Comparison of ENCODE assay signal across 21 mouse cellular contexts in genomic region chr3:80725205-80725604, GRCm38 (mm10).
A peak's percentile ranks its signal among the peaks of the same experiment; 100 is the strongest.
DNase-seq lines count a peak whose midpoint lies in the region; ATAC-seq and TF ChIP-seq lines count a peak whose summit lies in the region.
"Had no signal": no experiment of that assay in that cellular context is flagged by ENCODE, and none has a peak within 500 bp of the region (broad histone marks: within the 10 kb centered on the region; RNA-seq: fewer than 3 reads in every experiment).

No protein-coding gene starts in this region.

- 54% methylated on average over 3 of the region's 3 CpGs for WGBS in forebrain, embryonic 15.5 days
- 72% methylated on average over 3 of the region's 3 CpGs for WGBS in forebrain, embryonic 10.5 days
- WGBS in forebrain, postnatal 0 days, result 35% methylated on average over 3 of the region's 3 CpGs

- intact Hi-C loops in left cerebral cortex, postnatal 14 days (cut with DNase I), result loop anchor here (10.0 kb wide), 1 partner anchor 70 kb away; no protein-coding TSS in a partner anchor

- H3K4me3 ChIP-seq in forebrain, embryonic 15.5 days, result no peak overlapping the region
- no peak overlapping the region for H3K4me3 ChIP-seq in forebrain, embryonic 10.5 days
- no peak overlapping the region for H3K4me3 ChIP-seq in forebrain, postnatal 0 days (ENCODE audit: low read depth, low read length)
- H3K4me3 ChIP-seq: heart, embryonic 12.5 days; limb, embryonic 12.5 days; liver, embryonic 13.5 days; lung, embryonic 15.5 days; midbrain, embryonic 13.5 days; myocyte; neural tube, embryonic 15.5 days had no signal

- DNase-seq in forebrain, embryonic 10.5 days (ENCODE audit: extremely low spot score, low spot score), result no peak
- DNase-seq in brain, embryonic 14.5 days (ENCODE audit: low read depth), result peak; percentile 36
- DNase-seq in cerebellum, adult 8-10 months, result peak; percentile 25
- peak; percentile 35 for DNase-seq in forebrain, postnatal 0 days
- DNase-seq in right cerebral cortex, adult 2 months (ENCODE audit: low spot score in 2 of 2), result no peak
- DNase-seq in left cerebral cortex, postnatal 14 days (ENCODE audit: low spot score in 2 of 2), result no peak
- DNase-seq: adrenal gland, postnatal 10 days; gastrocnemius, postnatal 36 days; heart, postnatal 36 days; kidney, adult 2 months; kidney, postnatal 14 days; liver, embryonic 13.5 days; right cerebral cortex, postnatal 4 days; thymus, postnatal 36 days had no signal

- no peak overlapping the region for H3K4me2 ChIP-seq in forebrain, embryonic 15.5 days (replicated peaks)
- H3K4me2 ChIP-seq in forebrain, postnatal 0 days (ENCODE audit: low read depth), result no peak overlapping the region
- H3K4me2 ChIP-seq: heart, embryonic 12.5 days; limb, embryonic 12.5 days; liver, embryonic 13.5 days; lung, embryonic 15.5 days; midbrain, embryonic 13.5 days; neural tube, embryonic 15.5 days had no signal

- peaks cover 15% of the 10 kb centered on the region for H3K36me3 ChIP-seq in forebrain, embryonic 15.5 days
- no peaks in the 10 kb centered on the region for H3K36me3 ChIP-seq in forebrain, embryonic 10.5 days (replicated peaks)
- peaks cover 15% of the 10 kb centered on the region for H3K36me3 ChIP-seq in forebrain, postnatal 0 days (ENCODE audit: insufficient read depth)
- H3K36me3 ChIP-seq: heart, embryonic 12.5 days; limb, embryonic 12.5 days; liver, embryonic 13.5 days; lung, embryonic 15.5 days; midbrain, embryonic 13.5 days had no signal

- no peaks in the 10 kb centered on the region for H3K27me3 ChIP-seq in forebrain, embryonic 15.5 days
- H3K27me3 ChIP-seq in forebrain, embryonic 10.5 days (ENCODE audit: poor library complexity, severe bottlenecking), result no peaks in the 10 kb centered on the region
- H3K27me3 ChIP-seq in forebrain, postnatal 0 days (ENCODE audit: insufficient read depth, low read length), result no peaks in the 10 kb centered on the region
- H3K27me3 ChIP-seq: heart, embryonic 12.5 days; limb, embryonic 12.5 days; liver, embryonic 13.5 days; lung, embryonic 15.5 days; midbrain, embryonic 13.5 days; neural tube, embryonic 15.5 days had no signal

- no peak overlapping the region for H3K9ac ChIP-seq in forebrain, embryonic 15.5 days (replicated peaks)
- no peak overlapping the region for H3K9ac ChIP-seq in forebrain, postnatal 0 days
- H3K9ac ChIP-seq: heart, embryonic 12.5 days; limb, embryonic 12.5 days; liver, embryonic 13.5 days; lung, embryonic 15.5 days; midbrain, embryonic 13.5 days; neural tube, embryonic 15.5 days had no signal

- ATAC-seq in forebrain, embryonic 15.5 days (replicated peaks), result peak; percentile 54; the same call in 1 of the 2 replicates
- peak; percentile 84 for ATAC-seq in forebrain, postnatal 0 days
- ATAC-seq: midbrain, embryonic 13.5 days had no signal

- no peak for TF ChIP-seq CTCF in brain, embryonic 14.5 days (IDR thresholded peaks at IDR 0.05; ENCODE audit: borderline replicate concordance, extremely low read depth, insufficient read depth, insufficient read length)
- no peak for TF ChIP-seq CTCF in forebrain, postnatal 0 days (IDR thresholded peaks at IDR 0.05; ENCODE audit: low read depth)

- H3K4me1 ChIP-seq in forebrain, embryonic 15.5 days, result peaks cover 6% of the 10 kb centered on the region; the same call in 1 of the 2 replicates
- H3K4me1 ChIP-seq in forebrain, embryonic 10.5 days, result 0 out of 2 replicates have a peak, but pooled peaks cover 5% of the 10 kb centered on the region
- H3K4me1 ChIP-seq in forebrain, postnatal 0 days (ENCODE audit: insufficient read depth), result peaks cover 4% of the 10 kb centered on the region
- H3K4me1 ChIP-seq: heart, embryonic 12.5 days; limb, embryonic 12.5 days; liver, embryonic 13.5 days; lung, embryonic 15.5 days; midbrain, embryonic 13.5 days; neural tube, embryonic 15.5 days had no signal

- TF ChIP-seq POLR2A in brain, embryonic 14.5 days (IDR thresholded peaks at IDR 0.05; ENCODE audit: borderline replicate concordance, extremely low read depth, insufficient read depth, insufficient read length, poor library complexity, severe bottlenecking), result no peak

- H3K27ac ChIP-seq in forebrain, embryonic 15.5 days (replicated peaks), result peak overlapping the region; percentile 33; the same call in 1 of the 2 replicates
- no peak overlapping the region for H3K27ac ChIP-seq in forebrain, embryonic 10.5 days
- no peak overlapping the region for H3K27ac ChIP-seq in forebrain, postnatal 0 days (ENCODE audit: low read depth, low read length)
- H3K27ac ChIP-seq: limb, embryonic 12.5 days; liver, embryonic 13.5 days; lung, embryonic 15.5 days; midbrain, embryonic 13.5 days; neural tube, embryonic 15.5 days had no signal

- no peaks in the 10 kb centered on the region for H3K9me3 ChIP-seq in forebrain, embryonic 15.5 days
- no peaks in the 10 kb centered on the region for H3K9me3 ChIP-seq in forebrain, embryonic 10.5 days
- no peaks in the 10 kb centered on the region for H3K9me3 ChIP-seq in forebrain, postnatal 0 days (ENCODE audit: low read length)
- H3K9me3 ChIP-seq: heart, embryonic 12.5 days; limb, embryonic 12.5 days; liver, embryonic 13.5 days; lung, embryonic 15.5 days; midbrain, embryonic 13.5 days; neural tube, embryonic 15.5 days had no signal

Comparison
In these comparisons a context has a peak if more than half of its experiments do, and no peak if none do; other contexts are left out.
1. DNase-seq: peak in brain, embryonic 14.5 days (single experiment), cerebellum, adult 8-10 months (single experiment) and forebrain, postnatal 0 days (single experiment); none in forebrain, embryonic 10.5 days (single experiment), right cerebral cortex, adult 2 months (0 of 2) and left cerebral cortex, postnatal 14 days (0 of 2).